Comparison of ENCODE assay signal across 8 mouse cellular contexts in genomic region chr1:151692867-151693266, GRCm38 (mm10).
A peak's percentile ranks its signal among the peaks of the same experiment; 100 is the strongest.
DNase-seq lines count a peak whose midpoint lies in the region; ATAC-seq and TF ChIP-seq lines count a peak whose summit lies in the region.
"Not testable (repeated sequence)": the region's sequence is repeated elsewhere in the genome, so short reads cannot be mapped to it uniquely, and the experiment has no call there.

No protein-coding gene starts in this region.

- H3K4me1 ChIP-seq in limb, embryonic 14.5 days (ENCODE audit: control insufficient read depth, insufficient read depth, low read length) = peaks cover 25% of the 10 kb centered on the region; the same call in 1 of the 2 replicates

- ATAC-seq in limb, embryonic 14.5 days (ENCODE audit: low FRiP score, low read depth) = peak; percentile 51
- ATAC-seq in megakaryocyte-erythroid progenitor cell, adult 5-6 weeks (replicated peaks; ENCODE audit: low FRiP score, low TSS enrichment, poor library complexity, severe bottlenecking) = 0 out of 2 replicates have a peak, but pooled peaks have one; percentile 25

- H3K4me2 ChIP-seq in limb, embryonic 14.5 days (replicated peaks; ENCODE audit: low read depth, low read length, severe bottlenecking) = not testable (repeated sequence)

- intact Hi-C loops in heart, postnatal 14 days (cut with DNase I) = not testable (repeated sequence)

- peak; percentile 73 for DNase-seq in Muller cell, postnatal 12 days (ENCODE audit: inconsistent ontology term)
- DNase-seq in adrenal gland, postnatal 36 days = peak; percentile 85 to 86
- peak; percentile 99 for DNase-seq in heart, adult 11 months
- peak; percentile 78 to 85 for DNase-seq in heart, postnatal 14 days
- peak; percentile 88 for DNase-seq in kidney, adult 9 months
- not testable (repeated sequence) for DNase-seq in limb, embryonic 14.5 days (ENCODE audit: low spot score)
- DNase-seq in urinary bladder, postnatal 25 days (ENCODE audit: low spot score) = peak; percentile 35

- H3K4me3 ChIP-seq in limb, embryonic 14.5 days (replicated peaks; ENCODE audit: low read length) = not testable (repeated sequence)

- 40% methylated on average over 6 of the region's 6 CpGs for whole genome bisulfite sequencing in limb, embryonic 14.5 days

- H3K27me3 ChIP-seq in limb, embryonic 14.5 days (ENCODE audit: control insufficient read depth, insufficient read depth, low read length) = not testable (repeated sequence)

- TF ChIP-seq POLR2A in limb, embryonic 14.5 days (IDR thresholded peaks at IDR 0.05; ENCODE audit: borderline replicate concordance, extremely low read depth, insufficient read depth, insufficient read length) = not testable (repeated sequence)

- H3K27ac ChIP-seq in limb, embryonic 14.5 days (replicated peaks; ENCODE audit: low read depth, low read length) = not testable (repeated sequence)

- H3K9ac ChIP-seq in limb, embryonic 14.5 days (ENCODE audit: low read depth, low read length, severe bottlenecking) = not testable (repeated sequence)

- not testable (repeated sequence) for H3K36me3 ChIP-seq in limb, embryonic 14.5 days (ENCODE audit: control insufficient read depth, insufficient read depth, low read length)

- H3K9me3 ChIP-seq in limb, embryonic 14.5 days (ENCODE audit: control insufficient read depth, low read length) = not testable (repeated sequence)
